Mouse (Mus musculus): Measurements from ENCODE around the gene Cux1.

DNA sequence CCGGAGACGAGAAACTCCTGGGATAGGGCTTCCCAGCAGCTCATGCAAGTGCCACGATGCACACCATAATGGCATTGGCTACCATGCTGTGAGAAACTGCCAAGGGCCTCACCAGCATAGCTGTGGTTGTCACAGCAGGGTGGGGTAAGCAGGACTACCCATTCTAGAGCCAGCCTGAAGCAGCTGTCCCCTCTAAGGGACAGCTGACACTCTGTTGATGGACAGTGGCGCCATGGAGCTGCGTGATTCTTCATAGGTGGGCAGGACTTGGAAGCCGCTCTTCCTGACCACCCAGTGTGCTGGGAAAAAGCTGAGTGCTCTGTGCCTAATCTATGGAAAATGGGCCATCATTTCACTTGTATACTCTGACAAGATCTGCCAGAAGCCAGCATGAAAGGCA lies 266.4 kb downstream of the Cux1 start:
- TF ChIP-seq CTCF (IDR thresholded peaks at IDR 0.05) (no peak), POLR2A (IDR thresholded peaks at IDR 0.05; ENCODE audit: insufficient read depth, low read depth, low read length) (no peak), EP300 (IDR thresholded peaks at IDR 0.05; ENCODE audit: insufficient read depth, low read depth, low read length) (no peak)
